ENCODE assay signal across 8 mouse cellular contexts in genomic region chr2:127269491-127270299, GRCm38 (mm10). TPM values are rescaled to one million over a fixed set of nuclear protein-coding genes. Genes with fewer than 3 reads are reported as not detected.
A peak's percentile ranks its signal among the peaks of the same experiment; 100 is the strongest.
DNase-seq lines count a peak whose midpoint lies in the region; ATAC-seq lines count a peak whose summit lies in the region.

Gene Stard7, plus strand, starts transcription at chr2:127270218.

- peak; percentile 97 to 98 for DNase-seq in adrenal gland, adult (ENCODE audit: inconsistent age in 2 of 2, low spot score in 1 of 2)
- DNase-seq in embryo, embryonic 10.5 days (ENCODE audit: low spot score), result peak; percentile 98
- DNase-seq in gastrocnemius, postnatal 14 days, result peak; percentile 96
- peak; percentile 96 for DNase-seq in left cerebral cortex, postnatal 10 days (ENCODE audit: extremely low spot score in 1 of 2, low spot score in 2 of 2)
- DNase-seq in right cerebral cortex, postnatal 25 days, result peak; percentile 96
- peak; percentile 94 to 95 for DNase-seq in urinary bladder, postnatal 4 days (ENCODE audit: low spot score in 2 of 2)

- intact Hi-C loops in gastrocnemius, postnatal 14 days (cut with DNase I; ENCODE audit: low total_unique reads), result no loop called here
- intact Hi-C loops in left cerebral cortex, postnatal 10 days (cut with DNase I), result no loop called here

- ATAC-seq in inflammation-experienced regulatory T-cells, adult 6 months, result peak; percentile 94
- peak; percentile 96 for ATAC-seq in megakaryocyte-erythroid progenitor cell, adult 5-6 weeks (replicated peaks; ENCODE audit: low FRiP score, low TSS enrichment, poor library complexity, severe bottlenecking)

RNA-seq across cellular contexts. Expression of gene Stard7, which starts in this region (rescaled TPM):
- total RNA-seq in gastrocnemius, postnatal 14 days (2021), result 10 to 100 TPM; 86.8 to 98.4 TPM
- 10 to 100 TPM; 25.3 to 34.8 (median 28.0) TPM for polyA plus RNA-seq in inflammation-experienced regulatory T-cells, adult 6 months (2017; shearing (Covaris generic))
- total RNA-seq in left cerebral cortex, postnatal 10 days (2021), result 100 to 1,000 TPM; 189 to 201 TPM
- 97.7 and 109 TPM in 2 replicates for total RNA-seq in megakaryocyte-erythroid progenitor cell, adult 5-6 weeks (2014; fragmentation: Nextera tagmentation)
- 130 and 141 TPM in 2 replicates for total RNA-seq in megakaryocyte-erythroid progenitor cell, adult 5-6 weeks (2017)

Comparison
In these comparisons a context has a peak if more than half of its experiments do, and no peak if none do; other contexts are left out.
1. Peak in every context shown above with its lines: DNase-seq and ATAC-seq.